ENCODE assay signal across 17 mouse cellular contexts in genomic region chr19:23075790-23076189, GRCm38 (mm10).
DNase-seq lines count a peak whose midpoint lies in the region; ATAC-seq and TF ChIP-seq lines count a peak whose summit lies in the region.
"Had no signal": no experiment of that assay in that cellular context is flagged by ENCODE, and none has a peak within 500 bp of the region (broad histone marks: within the 10 kb centered on the region; RNA-seq: fewer than 3 reads in every experiment).

No protein-coding gene starts in this region.

- no peak for TF ChIP-seq CTCF in stomach, postnatal 0 days (IDR thresholded peaks at IDR 0.05; ENCODE audit: low read depth)

- H3K9ac ChIP-seq in lung, embryonic 16.5 days (ENCODE audit: low read length), result no peak overlapping the region
- H3K9ac ChIP-seq in embryonic facial prominence, embryonic 14.5 days (ENCODE audit: low read depth, low read length), result no peak overlapping the region
- H3K9ac ChIP-seq in stomach, postnatal 0 days (ENCODE audit: low read length), result no peak overlapping the region
- H3K9ac ChIP-seq: embryonic facial prominence, embryonic 12.5 days; hindbrain, embryonic 13.5 days; intestine, embryonic 15.5 days; midbrain, embryonic 12.5 days had no signal

- no peaks in the 10 kb centered on the region for H3K27me3 ChIP-seq in lung, embryonic 16.5 days (ENCODE audit: control insufficient read depth, insufficient read depth, low read depth, low read length)
- H3K27me3 ChIP-seq in embryonic facial prominence, embryonic 14.5 days (replicated peaks; ENCODE audit: control insufficient read depth, insufficient read depth, low read length), result no peaks in the 10 kb centered on the region
- no peaks in the 10 kb centered on the region for H3K27me3 ChIP-seq in stomach, postnatal 0 days (ENCODE audit: control insufficient read depth, insufficient read depth, low read length)
- H3K27me3 ChIP-seq in heart, embryonic 10.5 days (ENCODE audit: insufficient read depth, poor library complexity, severe bottlenecking), result no peaks in the 10 kb centered on the region
- H3K27me3 ChIP-seq: embryonic facial prominence, embryonic 12.5 days; hindbrain, embryonic 13.5 days; intestine, embryonic 15.5 days; midbrain, embryonic 12.5 days had no signal

- H3K27ac ChIP-seq in lung, embryonic 16.5 days (ENCODE audit: low read length), result no peak overlapping the region
- no peak overlapping the region for H3K27ac ChIP-seq in embryonic facial prominence, embryonic 14.5 days (replicated peaks; ENCODE audit: low read depth, low read length)
- no peak overlapping the region for H3K27ac ChIP-seq in stomach, postnatal 0 days (replicated peaks)
- no peak overlapping the region for H3K27ac ChIP-seq in heart, embryonic 10.5 days
- H3K27ac ChIP-seq: embryonic facial prominence, embryonic 12.5 days; forebrain, embryonic 10.5 days; hindbrain, embryonic 13.5 days; intestine, embryonic 15.5 days; midbrain, embryonic 12.5 days had no signal

- 46% methylated on average over 5 of the region's 5 CpGs for WGBS in lung, embryonic 16.5 days
- WGBS in embryonic facial prominence, embryonic 14.5 days, result 27% methylated on average over 5 of the region's 5 CpGs
- WGBS in stomach, postnatal 0 days, result 31% methylated on average over 5 of the region's 5 CpGs
- WGBS in heart, embryonic 10.5 days, result 52% methylated on average over 5 of the region's 5 CpGs

- H3K4me1 ChIP-seq in lung, embryonic 16.5 days (replicated peaks; ENCODE audit: control insufficient read depth, insufficient read depth, low read length), result 0 out of 2 replicates have a peak, but pooled peaks cover 2% of the 10 kb centered on the region
- H3K4me1 ChIP-seq in embryonic facial prominence, embryonic 14.5 days (ENCODE audit: control insufficient read depth, insufficient read depth, low read length), result 0 out of 2 replicates have a peak, but pooled peaks cover 5% of the 10 kb centered on the region
- H3K4me1 ChIP-seq in stomach, postnatal 0 days (replicated peaks; ENCODE audit: control insufficient read depth, insufficient read depth), result no peaks in the 10 kb centered on the region
- H3K4me1 ChIP-seq in heart, embryonic 10.5 days, result no peaks in the 10 kb centered on the region
- H3K4me1 ChIP-seq: embryonic facial prominence, embryonic 12.5 days; hindbrain, embryonic 13.5 days; intestine, embryonic 15.5 days; midbrain, embryonic 12.5 days had no signal

- no peak for DNase-seq in lung, adult 18-20 months
- DNase-seq in NIH3T3 (ENCODE audit: low read depth), result peak; percentile 18
- peak; percentile 56 for DNase-seq in embryonic facial prominence, embryonic 14.5 days (ENCODE audit: low spot score)
- no peak for DNase-seq in stomach, postnatal 0 days (ENCODE audit: low spot score)
- no peak for DNase-seq in heart, embryonic 10.5 days (ENCODE audit: low spot score)
- DNase-seq: cerebellum, adult 11-12 months; cerebellum, postnatal 36 days; layer of hippocampus, adult 9-11 months; lung, postnatal 4 days had no signal

- ATAC-seq in lung, embryonic 16.5 days (ENCODE audit: low read depth), result 0 out of 2 replicates have a peak, but pooled peaks have one; percentile 20
- ATAC-seq in embryonic facial prominence, embryonic 14.5 days (ENCODE audit: low read depth), result no peak
- ATAC-seq in stomach, postnatal 0 days (ENCODE audit: low FRiP score, low TSS enrichment), result peak; percentile 54; the same call in 1 of the 2 replicates
- ATAC-seq in megakaryocyte, adult 5-6 weeks (ENCODE audit: poor library complexity, severe bottlenecking), result no peak
- ATAC-seq: intestine, embryonic 15.5 days had no signal

- no peaks in the 10 kb centered on the region for H3K9me3 ChIP-seq in lung, embryonic 16.5 days (ENCODE audit: control insufficient read depth, low read length)
- no peaks in the 10 kb centered on the region for H3K9me3 ChIP-seq in embryonic facial prominence, embryonic 14.5 days (ENCODE audit: control insufficient read depth, low read length)
- no peaks in the 10 kb centered on the region for H3K9me3 ChIP-seq in stomach, postnatal 0 days (ENCODE audit: control insufficient read depth, low read length)
- no peaks in the 10 kb centered on the region for H3K9me3 ChIP-seq in heart, embryonic 10.5 days
- H3K9me3 ChIP-seq: embryonic facial prominence, embryonic 12.5 days; forebrain, embryonic 10.5 days; hindbrain, embryonic 13.5 days; intestine, embryonic 15.5 days; midbrain, embryonic 12.5 days had no signal

- H3K36me3 ChIP-seq in lung, embryonic 16.5 days (ENCODE audit: control insufficient read depth, insufficient read depth, low read length), result no peaks in the 10 kb centered on the region
- no peaks in the 10 kb centered on the region for H3K36me3 ChIP-seq in embryonic facial prominence, embryonic 14.5 days (ENCODE audit: control insufficient read depth, insufficient read depth, low read length)
- H3K36me3 ChIP-seq in stomach, postnatal 0 days (ENCODE audit: control insufficient read depth, insufficient read depth, low read length), result no peaks in the 10 kb centered on the region
- H3K36me3 ChIP-seq in heart, embryonic 10.5 days, result no peaks in the 10 kb centered on the region
- H3K36me3 ChIP-seq: embryonic facial prominence, embryonic 12.5 days; forebrain, embryonic 10.5 days; hindbrain, embryonic 13.5 days; intestine, embryonic 15.5 days; midbrain, embryonic 12.5 days had no signal

- no peak overlapping the region for H3K4me2 ChIP-seq in lung, embryonic 16.5 days (ENCODE audit: low read depth, low read length)
- H3K4me2 ChIP-seq in embryonic facial prominence, embryonic 14.5 days (ENCODE audit: low read depth, low read length), result no peak overlapping the region
- H3K4me2 ChIP-seq in stomach, postnatal 0 days (replicated peaks; ENCODE audit: low read depth), result no peak overlapping the region
- H3K4me2 ChIP-seq: embryonic facial prominence, embryonic 12.5 days; hindbrain, embryonic 13.5 days; intestine, embryonic 15.5 days; liver, embryonic 11.5 days; midbrain, embryonic 12.5 days had no signal

- H3K4me3 ChIP-seq in lung, embryonic 16.5 days (ENCODE audit: low read length), result no peak overlapping the region
- no peak overlapping the region for H3K4me3 ChIP-seq in embryonic facial prominence, embryonic 14.5 days (ENCODE audit: low read depth, low read length)
- H3K4me3 ChIP-seq in stomach, postnatal 0 days (ENCODE audit: low read depth, low read length), result no peak overlapping the region
- H3K4me3 ChIP-seq in heart, embryonic 10.5 days, result no peak overlapping the region
- H3K4me3 ChIP-seq: embryonic facial prominence, embryonic 12.5 days; forebrain, embryonic 10.5 days; hindbrain, embryonic 13.5 days; intestine, embryonic 15.5 days; midbrain, embryonic 12.5 days had no signal

- TF ChIP-seq EP300 in stomach, postnatal 0 days (optimal IDR thresholded peaks at IDR 0.05), result no peak

Comparison
In these comparisons a context has a peak if more than half of its experiments do, and no peak if none do; other contexts are left out.
1. ATAC-seq: peak in lung, embryonic 16.5 days (single experiment) and stomach, postnatal 0 days (single experiment); none in embryonic facial prominence, embryonic 14.5 days (single experiment) and megakaryocyte, adult 5-6 weeks (single experiment).
2. DNase-seq: peak in NIH3T3 (single experiment) and embryonic facial prominence, embryonic 14.5 days (single experiment); none in lung, adult 18-20 months (0 of 2), stomach, postnatal 0 days (single experiment) and heart, embryonic 10.5 days (single experiment).